Mouse (Mus musculus) olfactory bulb, adult 2 months (tissue): ENCODE data around the gene Fam186b. TPM values are rescaled to one million over a fixed set of nuclear protein-coding genes. Genes with fewer than 3 reads are reported as not detected.

Source experiments
- H3K27ac ChIP-seq: fragments of 200-500 bp; 2 replicates; pipeline ENCODE4 v1.5.1; 2012; ENCODE audit warnings: low read depth, low read length; ENCODE audit not compliant: insufficient read depth
- H3K4me1 ChIP-seq: fragments of 200-500 bp; 2 replicates; pipeline ENCODE4 v1.6.1; 2012; ENCODE audit warnings: low read length; ENCODE audit not compliant: control insufficient read depth, insufficient read depth
- H3K4me3 ChIP-seq: fragments of 200-500 bp; 2 replicates; pipeline ENCODE4 v1.5.1; 2012; ENCODE audit warnings: mild to moderate bottlenecking, low read depth, low read length, moderate library complexity; ENCODE audit not compliant: insufficient read depth
- CTCF ChIP-seq: fragments of 200-500 bp; IDR thresholded peaks from 2 replicates; pipeline ENCODE4 v1.5.1; 2012; ENCODE audit warnings: low read depth, mild to moderate bottlenecking, low read length, moderate library complexity; ENCODE audit not compliant: insufficient read depth
- POLR2A ChIP-seq: fragments of 200-500 bp; IDR thresholded peaks from 2 replicates; pipeline ENCODE4 v1.6.1; 2012; ENCODE audit warnings: mild to moderate bottlenecking, low read depth, low read length, moderate library complexity; ENCODE audit not compliant: insufficient read depth
- WGBS: fragments of 180-500 bp; shearing (Covaris S2); methylation state at CpG from one replicate; pipeline ENCODE4 v1.1.7; 2018; 5-methylcytosine and 5-hydroxymethylcytosine counted together
- polyA plus RNA-seq: library from polyadenylated mRNA; stranded (reverse); fragments of >200 nt; gene quantifications from 2 replicates; pipeline ENCODE4 v1.2.4, GENCODE M21; 2012; ENCODE audit warnings: low replicate concordance; ENCODE audit not compliant: missing spikeins, insufficient read depth, insufficient read length

Gene Fam186b
- polyA plus RNA-seq, 1 experiment = not detected

DNA sequence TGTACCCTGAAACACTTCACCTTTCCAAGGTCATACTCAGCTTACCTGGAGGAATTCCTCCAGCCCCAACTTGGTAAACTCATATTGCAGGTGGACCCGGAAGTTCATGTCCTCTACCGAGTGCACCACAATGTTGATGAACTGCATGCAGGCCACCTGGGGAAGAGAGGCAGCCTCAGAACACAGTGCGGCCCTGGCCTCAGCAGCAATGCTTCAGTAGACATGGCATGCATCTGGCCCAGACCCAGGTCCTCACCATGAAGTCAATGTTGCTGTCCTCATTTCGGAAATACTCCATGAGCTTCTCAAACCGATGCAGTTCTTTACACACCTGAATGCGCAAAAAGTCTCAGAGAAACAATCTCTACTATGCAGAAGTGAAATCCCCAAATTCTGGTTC lies 29.9 kb upstream of the Fam186b start:
- no peak for TF ChIP-seq POLR2A
- no peak for TF ChIP-seq CTCF
- Histone ChIP-seq H3K4me1 (no peaks in the 10 kb centered on the region), H3K4me3 (no peak overlapping the region), H3K27ac (no peak overlapping the region)
- 91% methylated on average over 6 of the region's 6 CpGs for WGBS

GRCm38 (mm10) chr15:99324151-99324550 lies 28.5 kb upstream of the Fam186b start:
- TF ChIP-seq POLR2A (no peak), CTCF (no peak)
- Histone ChIP-seq H3K4me3 (no peak overlapping the region), H3K27ac (no peak overlapping the region), H3K4me1 (peaks cover 6% of the 10 kb centered on the region)
- 87% methylated on average over 9 of the region's 9 CpGs for WGBS

DNA sequence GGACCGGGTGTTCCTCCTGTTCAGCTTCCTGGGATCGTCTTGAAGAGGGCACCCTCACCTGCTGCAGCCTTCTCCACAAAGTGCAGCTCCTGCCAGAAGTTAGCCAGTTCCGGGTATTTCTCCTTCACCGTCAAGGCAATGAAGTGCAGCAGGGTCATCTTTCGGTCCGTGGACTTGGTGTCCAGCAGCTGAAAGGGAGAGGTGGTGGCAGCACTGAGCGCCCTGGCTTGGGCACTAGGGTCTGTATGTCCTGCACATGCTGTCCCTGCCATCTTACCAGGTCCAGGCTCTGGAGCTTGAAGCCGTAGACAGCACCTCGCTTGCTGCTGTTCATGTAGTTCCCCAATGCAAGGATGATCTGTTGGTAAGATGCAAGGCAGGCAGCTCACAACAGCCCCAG lies 25.3 kb upstream of the Fam186b start:
- Histone ChIP-seq H3K4me1 (peaks cover 20% of the 10 kb centered on the region), H3K4me3 (no peak overlapping the region), H3K27ac (no peak overlapping the region)
- no peak for TF ChIP-seq POLR2A
- no peak for TF ChIP-seq CTCF
- WGBS = 85% methylated on average over 9 of the region's 9 CpGs

DNA sequence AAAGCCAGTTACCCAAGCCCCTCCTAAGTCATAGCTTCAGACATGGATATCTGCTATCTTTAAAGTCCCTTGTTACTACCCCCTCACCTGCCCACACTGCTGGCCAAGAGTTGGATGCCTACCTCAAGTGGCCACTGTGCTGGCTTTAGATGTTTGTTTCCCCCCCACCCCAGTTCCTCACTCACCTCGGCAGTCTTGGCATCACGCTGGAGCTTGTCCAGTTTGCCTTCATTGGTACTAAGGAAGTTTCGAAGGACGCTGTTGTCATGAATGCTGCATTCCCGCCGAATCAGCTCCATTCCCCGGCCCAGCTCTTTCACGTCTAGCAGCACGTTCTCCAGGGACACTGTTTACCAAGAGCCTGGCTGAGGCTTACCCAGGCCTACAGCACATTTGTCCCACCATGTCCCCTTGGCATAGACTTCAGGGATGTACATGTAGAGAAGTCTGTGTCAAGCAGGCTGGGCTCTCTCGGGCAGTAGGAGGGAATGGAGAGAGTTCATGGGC lies 24.5 kb upstream of the Fam186b start:
- Histone ChIP-seq H3K4me3 (no peak overlapping the region), H3K4me1 (peaks cover 20% of the 10 kb centered on the region), H3K27ac (no peak overlapping the region)
- TF ChIP-seq CTCF = no peak
- no peak for TF ChIP-seq POLR2A
- 73% methylated on average over 10 of the region's 10 CpGs for whole genome bisulfite sequencing

- Histone ChIP-seq H3K4me1 (peaks cover 20% of the 10 kb centered on the region), H3K27ac (no peak overlapping the region), H3K4me3 (no peak overlapping the region)
- no peak for TF ChIP-seq CTCF
- no peak for TF ChIP-seq POLR2A
- WGBS = 32% methylated on average over 3 of the region's 3 CpGs
These were observed 23.8 kb upstream of the Fam186b start for GRCm38 (mm10) chr15:99319411-99319871.

GRCm38 (mm10) chr15:99318861-99319410 lies 23.2 kb upstream of the Fam186b start:
- no peak overlapping the region for H3K27ac ChIP-seq
- H3K4me3 ChIP-seq = no peak overlapping the region
- peaks cover 20% of the 10 kb centered on the region for H3K4me1 ChIP-seq
- 65% methylated on average over 14 of the region's 14 CpGs for WGBS
- TF ChIP-seq POLR2A = no peak
- TF ChIP-seq CTCF = no peak

- WGBS = 82% methylated on average over 6 of the region's 6 CpGs
- Histone ChIP-seq H3K4me3 (no peak overlapping the region), H3K4me1 (peaks cover 20% of the 10 kb centered on the region), H3K27ac (no peak overlapping the region)
- TF ChIP-seq POLR2A (no peak), CTCF (no peak)
These were observed 22.4 kb upstream of the Fam186b start for GRCm38 (mm10) chr15:99318071-99318470.

DNA sequence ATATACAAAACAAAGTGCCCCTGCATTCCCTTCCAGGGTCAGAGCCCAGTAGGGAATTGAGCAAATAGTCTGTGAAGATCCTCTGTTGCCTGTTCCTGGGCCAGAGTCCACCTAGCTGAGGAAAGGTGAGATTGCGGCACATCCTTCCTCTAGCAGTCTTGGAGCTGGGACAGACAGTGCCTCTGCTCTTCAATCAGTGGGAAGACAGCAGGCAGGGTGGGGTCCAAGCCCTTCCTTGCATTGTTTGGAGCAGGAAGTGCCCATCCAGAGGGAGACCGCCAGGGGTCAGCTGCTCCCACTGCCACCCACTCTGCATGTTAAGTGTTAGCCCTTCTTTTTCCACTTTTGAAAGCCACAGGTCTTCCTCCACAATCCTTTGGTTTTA lies 21.6 kb upstream of the Fam186b start:
- 74% methylated on average over 2 of the region's 2 CpGs for WGBS
- Histone ChIP-seq H3K4me3 (no peak overlapping the region), H3K27ac (no peak overlapping the region), H3K4me1 (peaks cover 20% of the 10 kb centered on the region)
- TF ChIP-seq CTCF (no peak), POLR2A (no peak)

GRCm38 (mm10) chr15:99316314-99317266 lies 20.9 kb upstream of the Fam186b start:
- TF ChIP-seq POLR2A (no peak), CTCF (no peak)
- WGBS = 80% methylated on average over 16 of the region's 16 CpGs
- H3K27ac ChIP-seq = no peak overlapping the region
- H3K4me1 ChIP-seq = peaks cover 20% of the 10 kb centered on the region
- H3K4me3 ChIP-seq = no peak overlapping the region
